Mouse (Mus musculus) CD4-positive, CD25-positive, alpha-beta regulatory T cell, adult 2 months (primary cell): ENCODE measurements around the gene 2010300C02Rik.
"Not testable (repeated sequence)": the region's sequence is repeated elsewhere in the genome, so short reads cannot be mapped to it uniquely, and the experiment has no call there.

ENCODE experiments used
- DNase-seq: peaks from one replicate; pipeline ENCODE4 v3.0.0-alpha.2; 2012; ENCODE audit warnings: low read depth, low spot score

2010300C02Rik gene

GRCm38 (mm10) chr1:37628749-37629148 is 91.1 kb downstream of the 2010300C02Rik start:
- no peak for DNase-seq

DNA sequence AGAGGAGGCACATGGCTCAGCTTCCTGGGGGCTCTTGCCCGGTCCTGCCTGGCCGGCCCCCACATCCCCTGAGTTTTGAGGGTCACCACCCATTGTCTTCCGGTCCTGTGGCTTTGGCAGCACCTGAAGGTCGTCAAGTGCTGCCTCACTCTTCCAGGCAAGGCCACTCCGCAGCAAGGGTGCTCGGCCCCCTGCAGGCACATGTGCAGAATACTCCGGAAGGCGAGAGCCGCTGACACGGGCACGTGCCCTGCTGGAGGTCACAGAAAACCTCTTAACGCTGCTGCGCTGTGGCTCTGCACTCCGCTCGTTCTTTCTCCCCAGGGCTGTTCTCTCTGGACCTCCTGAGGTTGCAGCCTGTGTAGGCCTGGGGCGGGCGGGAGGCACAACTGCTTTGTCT is 95.7 kb downstream of the 2010300C02Rik start:
- peak; percentile 77 for DNase-seq

DNA sequence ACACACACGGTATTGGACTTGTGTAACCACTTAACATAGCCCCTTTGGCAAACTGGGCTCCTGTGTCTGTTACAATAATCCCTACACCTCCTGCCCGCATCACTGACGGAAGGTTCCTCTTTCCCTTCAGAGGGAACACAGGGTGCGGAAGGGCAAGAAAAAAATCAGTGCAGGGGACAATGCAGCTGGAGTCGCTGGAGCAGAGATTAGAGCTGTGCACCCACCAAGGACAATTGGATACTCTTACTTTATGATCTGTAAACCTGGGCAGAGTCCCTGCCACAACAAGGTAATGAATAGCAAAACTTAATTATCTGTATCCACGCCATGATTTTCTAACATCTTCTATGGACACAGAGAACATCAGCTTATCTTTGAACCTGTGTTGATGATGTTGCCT is 97.8 kb downstream of the 2010300C02Rik start:
- DNase-seq: no peak

GRCm38 (mm10) chr1:37619542-37619941 is 100.3 kb downstream of the 2010300C02Rik start:
- DNase-seq: no peak

DNA sequence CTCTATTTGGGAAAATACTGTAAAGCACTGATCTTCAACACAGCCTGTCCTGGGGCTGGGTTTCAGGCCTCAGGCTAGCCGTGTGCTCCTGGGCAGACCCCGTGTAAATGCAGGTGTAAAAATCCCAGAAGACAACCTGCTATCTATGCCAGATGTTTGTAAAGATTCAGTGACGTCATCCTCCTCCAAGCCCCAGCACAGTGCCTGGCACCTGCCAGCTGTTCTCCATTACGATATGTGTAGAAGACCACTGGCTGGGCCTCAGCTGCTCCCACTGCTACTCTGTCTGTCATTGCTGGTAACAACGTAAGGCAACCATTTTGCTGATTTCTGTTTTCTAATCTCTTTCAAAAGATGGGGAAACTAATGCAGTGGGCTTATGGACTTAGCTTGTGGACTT is 102.8 kb downstream of the 2010300C02Rik start:
- DNase-seq: no peak

- no peak for DNase-seq
These were observed 103.3 kb downstream of the 2010300C02Rik start for GRCm38 (mm10) chr1:37616569-37616968.

GRCm38 (mm10) chr1:37615290-37616040 is 104.4 kb downstream of the 2010300C02Rik start:
- DNase-seq: no peak

DNA sequence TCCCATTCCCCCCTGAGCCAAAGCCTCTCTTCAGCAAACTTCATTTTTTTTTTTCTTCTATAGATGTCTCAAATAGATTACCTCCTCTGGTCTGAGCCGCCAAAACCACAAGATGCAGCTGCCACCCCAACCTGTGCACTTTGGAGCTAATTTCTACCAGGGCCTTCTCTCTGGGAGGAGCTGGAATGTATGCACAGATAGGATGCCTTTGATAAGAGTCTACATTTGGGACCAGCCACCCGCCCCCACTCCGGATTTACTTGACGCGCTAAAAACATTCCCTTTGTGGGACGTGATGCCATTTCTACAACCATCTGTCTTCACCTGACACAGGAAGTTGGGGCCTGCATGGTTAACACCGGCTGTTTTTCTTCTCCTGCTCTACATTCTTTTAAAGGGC is 105.0 kb downstream of the 2010300C02Rik start:
- peak; percentile 52 for DNase-seq

DNA sequence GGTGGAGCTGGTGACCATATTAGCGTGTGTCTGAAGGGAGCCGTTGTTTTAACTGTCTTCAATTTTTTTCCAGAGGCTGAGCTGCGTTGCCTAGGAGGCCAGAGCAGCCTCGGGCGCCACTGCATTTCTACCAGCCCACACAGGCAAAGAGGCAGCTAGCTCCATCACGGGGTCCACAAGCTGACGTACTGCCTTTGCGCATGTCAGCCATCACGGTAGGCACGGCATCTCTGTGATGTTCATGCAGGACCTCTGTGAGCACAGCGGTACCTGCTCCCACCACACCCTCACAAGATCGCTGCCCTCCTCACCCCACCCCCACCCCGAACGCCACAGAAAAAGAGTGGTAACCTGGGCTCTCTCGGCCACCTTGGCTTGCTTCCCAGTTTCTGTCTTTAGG is 105.8 kb downstream of the 2010300C02Rik start:
- peak; percentile 74 for DNase-seq

DNA sequence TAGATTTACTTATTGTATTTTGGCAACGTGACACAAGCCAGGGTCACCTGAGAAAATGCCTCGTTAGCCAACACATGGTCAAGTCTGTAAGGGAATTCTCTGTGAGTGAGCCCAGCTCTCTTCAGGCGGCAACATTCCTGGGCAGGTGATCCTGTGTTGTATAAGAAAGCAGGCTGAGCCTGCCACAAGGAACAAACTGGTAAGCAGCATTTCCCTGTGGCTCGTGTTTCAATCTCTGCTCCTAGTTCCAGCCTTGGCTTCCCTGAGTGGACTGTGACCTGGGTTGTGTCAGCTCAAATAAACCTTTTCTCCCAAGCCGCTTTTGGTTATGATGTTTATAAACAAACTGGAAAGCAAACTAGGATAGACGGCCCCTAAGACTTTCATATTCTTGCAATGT is 108.9 kb downstream of the 2010300C02Rik start:
- DNase-seq: no peak

GRCm38 (mm10) chr1:37610242-37610641 is 109.6 kb downstream of the 2010300C02Rik start:
- no peak for DNase-seq

DNA sequence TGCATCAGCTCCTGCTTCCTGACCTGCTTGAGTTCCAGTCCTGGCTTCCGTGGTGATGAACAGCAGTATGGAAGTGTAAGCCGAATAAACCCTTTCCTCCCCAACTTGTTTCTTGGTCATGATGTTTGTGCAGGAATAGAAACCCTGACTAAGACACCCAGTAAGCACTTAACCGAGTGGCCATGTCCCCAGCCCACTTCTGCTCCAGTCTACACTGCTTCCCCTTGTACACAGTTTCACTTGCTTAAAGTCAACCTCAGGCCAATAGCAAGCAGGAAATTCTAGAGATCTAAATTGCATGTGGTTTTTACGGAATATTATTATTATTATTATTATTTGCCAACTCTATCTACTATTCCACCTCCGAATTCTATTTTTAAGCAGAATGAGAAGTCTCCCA is 114.2 kb downstream of the 2010300C02Rik start:
- not testable (repeated sequence) for DNase-seq

DNA sequence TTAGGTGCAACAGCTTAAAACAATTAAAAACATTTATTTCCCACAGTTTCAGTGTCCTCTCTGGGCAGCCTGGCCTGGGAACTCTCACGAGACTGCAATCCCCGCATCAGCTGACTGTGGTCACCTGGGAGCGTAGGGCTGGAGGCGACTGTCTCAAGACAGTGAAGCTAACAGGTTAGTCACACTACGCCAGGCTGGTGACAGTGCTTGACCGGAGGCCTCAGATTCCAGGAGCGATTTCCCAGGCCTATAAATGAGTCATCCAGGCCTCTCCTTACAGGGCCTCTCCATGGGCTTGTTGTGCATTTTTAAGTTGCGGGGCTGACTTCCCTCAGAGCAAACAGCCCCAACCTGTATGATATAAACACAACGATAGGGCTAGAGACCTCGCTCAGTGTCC is 116.7 kb downstream of the 2010300C02Rik start:
- no peak for DNase-seq

- no peak for DNase-seq
These were observed 117.6 kb downstream of the 2010300C02Rik start for GRCm38 (mm10) chr1:37602268-37602667.

- no peak for DNase-seq
These were observed 118.4 kb downstream of the 2010300C02Rik start for GRCm38 (mm10) chr1:37601461-37601860.

DNA sequence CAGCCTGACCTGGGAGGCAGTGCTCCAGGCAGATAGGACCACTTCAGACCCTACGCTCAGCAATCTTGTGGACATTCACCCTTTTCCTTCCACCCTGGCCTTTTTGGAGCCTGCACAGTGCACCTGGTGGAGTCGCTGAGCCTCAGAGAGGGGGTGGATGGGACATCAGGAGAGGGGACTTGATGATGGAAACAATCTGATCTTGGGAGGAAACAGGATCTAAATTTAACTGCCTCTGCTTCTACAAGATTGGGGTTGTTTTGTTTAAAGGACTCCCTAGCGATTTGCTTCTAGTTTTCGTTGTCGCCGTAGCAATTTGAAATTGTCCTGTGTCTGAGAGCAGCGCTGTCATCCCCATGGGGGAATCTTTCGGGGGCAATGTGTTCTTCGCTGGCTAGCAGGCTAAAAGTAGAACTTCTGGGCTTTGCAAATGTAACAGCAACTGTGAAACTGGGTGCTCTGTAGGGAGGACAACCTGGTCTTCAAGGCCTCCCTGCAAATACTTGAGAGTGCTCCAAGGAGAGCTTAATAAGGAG is 119.2 kb downstream of the 2010300C02Rik start:
- DNase-seq: no peak

DNA sequence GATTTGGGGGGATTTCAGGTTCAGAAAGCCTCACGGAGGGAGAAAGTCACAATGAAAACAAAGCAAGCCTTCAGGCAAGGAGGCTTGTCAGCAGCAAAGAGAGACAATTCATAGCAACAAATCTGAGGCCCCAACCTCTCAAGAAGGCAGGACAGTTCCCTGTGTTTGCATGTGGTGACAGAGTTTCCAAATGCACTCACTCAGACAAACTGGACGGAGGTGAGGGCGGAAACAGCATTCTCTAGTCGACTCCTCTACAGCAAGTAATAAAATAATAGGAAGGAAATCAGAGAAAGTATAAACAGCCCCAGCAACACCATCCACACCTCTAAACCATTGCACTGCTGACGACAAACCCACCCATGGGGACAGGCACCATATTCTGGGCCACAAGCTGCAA is 120.9 kb downstream of the 2010300C02Rik start:
- no peak for DNase-seq

DNA sequence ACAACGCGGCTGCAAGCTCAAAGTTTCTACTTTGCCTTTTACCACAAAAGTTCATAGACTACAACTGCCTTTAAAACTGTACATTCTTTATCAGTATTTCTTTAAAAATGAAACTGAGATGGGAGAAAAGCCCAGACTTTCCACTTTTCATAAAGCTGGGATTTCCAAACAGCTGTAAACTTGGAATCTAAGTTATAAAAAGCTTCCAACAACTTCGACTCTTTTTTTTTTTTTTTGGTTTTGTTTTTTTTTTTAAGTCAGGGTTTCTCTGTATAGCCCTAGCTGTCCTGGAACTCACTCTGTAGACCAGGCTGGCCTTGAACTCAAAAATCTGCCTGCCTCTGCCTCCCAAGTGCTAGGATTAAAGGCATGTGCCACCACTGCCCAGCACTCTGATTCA is 125.1 kb downstream of the 2010300C02Rik start:
- DNase-seq: not testable (repeated sequence)

DNA sequence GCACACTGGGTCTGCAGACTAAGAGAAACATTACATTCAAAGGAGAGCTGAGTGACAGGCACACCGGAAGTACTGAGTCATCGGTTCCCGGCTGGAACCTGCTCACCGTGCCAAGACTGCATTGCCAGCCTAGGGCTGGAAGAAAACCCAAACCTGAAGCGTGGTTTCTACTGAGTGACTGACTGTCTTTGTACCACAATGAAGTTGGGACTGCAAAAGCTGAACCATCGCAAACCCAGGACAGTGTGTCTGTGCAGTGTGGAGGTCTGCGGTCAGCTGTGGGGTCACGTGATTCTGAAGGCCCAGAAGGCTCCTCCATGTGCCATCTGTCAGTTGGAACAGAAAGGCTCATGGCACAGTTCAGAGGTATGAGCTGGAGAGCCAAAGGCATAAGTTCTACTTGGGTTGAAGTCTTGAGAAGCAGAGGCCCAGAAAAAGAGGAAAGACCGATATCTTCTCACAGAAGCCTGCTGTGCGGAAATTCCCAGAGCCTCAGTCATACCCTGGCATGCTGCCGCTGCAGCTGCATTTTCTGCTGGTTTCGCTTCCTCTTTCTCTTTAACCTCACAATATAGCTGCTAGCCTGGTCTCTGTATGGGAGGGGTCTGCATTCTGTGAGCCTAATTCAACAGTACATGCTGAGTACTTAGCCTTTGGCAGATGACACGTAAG is 133.9 kb downstream of the 2010300C02Rik start:
- peak; percentile 55 for DNase-seq

GRCm38 (mm10) chr1:37583795-37584464 is 136.0 kb downstream of the 2010300C02Rik start:
- DNase-seq: no peak

- no peak for DNase-seq
These were observed 136.7 kb downstream of the 2010300C02Rik start for GRCm38 (mm10) chr1:37583167-37583566.

DNA sequence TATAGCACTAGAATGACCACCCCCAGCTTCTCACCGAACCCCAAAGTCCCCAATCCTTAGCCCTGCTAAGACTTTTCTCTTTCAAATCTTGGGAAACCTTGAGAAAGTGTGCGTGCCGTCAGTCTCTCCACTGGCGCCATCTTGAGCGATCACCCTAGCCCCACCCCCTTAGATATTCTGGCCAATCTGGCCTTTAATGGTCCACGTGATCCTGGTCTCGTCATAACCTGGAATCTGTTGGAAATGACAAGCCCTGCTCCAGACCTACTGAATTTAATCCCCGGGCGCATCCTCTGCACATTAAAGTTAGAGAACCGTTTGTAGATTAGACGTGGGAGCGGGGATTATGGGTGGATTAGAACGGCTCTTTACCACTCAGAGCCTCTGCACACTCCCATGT is 140.2 kb downstream of the 2010300C02Rik start:
- no peak for DNase-seq
